9 mouse cellular contexts compared by ENCODE assay signal in the genomic region with DNA sequence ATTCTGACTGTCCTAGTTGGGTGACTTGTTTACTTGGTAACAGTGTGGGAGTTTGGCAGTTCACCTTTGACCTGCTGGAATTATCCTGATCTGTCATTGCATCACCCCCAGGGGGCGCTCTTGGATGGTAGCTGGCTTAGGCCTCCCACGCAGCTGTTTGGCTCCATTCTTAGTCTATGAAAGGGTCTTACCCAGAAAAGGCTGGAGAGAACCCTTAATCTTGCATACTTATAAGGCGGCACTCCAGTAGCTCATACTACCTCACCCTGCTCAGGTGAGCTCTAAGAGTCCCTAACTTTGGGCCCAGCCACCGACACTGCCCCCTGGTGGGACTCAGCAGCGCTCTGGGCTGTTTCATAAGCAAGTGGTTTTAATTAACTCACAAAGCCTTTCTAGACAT. TPM values are rescaled to one million over a fixed set of nuclear protein-coding genes. Genes with fewer than 3 reads are reported as not detected.
A peak's percentile ranks its signal among the peaks of the same experiment; 100 is the strongest.
DNase-seq lines count a peak whose midpoint lies in the region; ATAC-seq and TF ChIP-seq lines count a peak whose summit lies in the region.
"Had no signal": no experiment of that assay in that cellular context is flagged by ENCODE, and none has a peak within 500 bp of the region (broad histone marks: within the 10 kb centered on the region; RNA-seq: fewer than 3 reads in every experiment).

No protein-coding gene starts in this region.

- peak; percentile 72 for DNase-seq in CD4-positive, CD25-positive, alpha-beta regulatory T cell, adult 2 months (ENCODE audit: low read depth, low spot score)
- peak; percentile 56 for DNase-seq in NIH3T3 (ENCODE audit: low read depth)
- peak; percentile 68 for DNase-seq in lung, postnatal 36 days
- DNase-seq in frontal cortex, postnatal 14 days (ENCODE audit: low spot score in 2 of 2): no peak

- no peak overlapping the region for H3K4me3 ChIP-seq in intestine, postnatal 0 days (ENCODE audit: low read depth, low read length)
- H3K4me3 ChIP-seq in intestine, embryonic 15.5 days (replicated peaks): no peak overlapping the region

- H3K4me2 ChIP-seq in intestine, postnatal 0 days (replicated peaks; ENCODE audit: low read depth): no peak overlapping the region
- no peak overlapping the region for H3K4me2 ChIP-seq in intestine, embryonic 15.5 days (replicated peaks)

- H3K27ac ChIP-seq in intestine, postnatal 0 days (ENCODE audit: low read depth, low read length): peak overlapping the region; percentile 0; the same call in 1 of the 2 replicates
- no peak overlapping the region for H3K27ac ChIP-seq in intestine, embryonic 15.5 days

- no peaks in the 10 kb centered on the region for H3K27me3 ChIP-seq in intestine, postnatal 0 days (replicated peaks; ENCODE audit: control insufficient read depth, insufficient read depth, low read length)
- H3K27me3 ChIP-seq in intestine, embryonic 15.5 days (replicated peaks): no peaks in the 10 kb centered on the region

- TF ChIP-seq CTCF in intestine, postnatal 0 days (IDR thresholded peaks at IDR 0.05; ENCODE audit: low read depth): peak; percentile 80

- peaks cover 58% of the 10 kb centered on the region for H3K36me3 ChIP-seq in intestine, postnatal 0 days (ENCODE audit: control insufficient read depth, insufficient read depth)
- H3K36me3 ChIP-seq in intestine, embryonic 15.5 days: peaks cover 49% of the 10 kb centered on the region

- no peak for ATAC-seq in intestine, postnatal 0 days
- no peak for ATAC-seq in intestine, embryonic 15.5 days
- ATAC-seq in erythroid progenitor cell, adult 5-6 weeks (replicated peaks; ENCODE audit: low FRiP score, poor library complexity, severe bottlenecking): peak; percentile 58

- 62% methylated on average over 5 of the region's 5 CpGs for WGBS in intestine, postnatal 0 days
- WGBS in intestine, embryonic 15.5 days: 65% methylated on average over 5 of the region's 5 CpGs

- H3K9me3 ChIP-seq in intestine, postnatal 0 days (ENCODE audit: control insufficient read depth): no peaks in the 10 kb centered on the region
- no peaks in the 10 kb centered on the region for H3K9me3 ChIP-seq in intestine, embryonic 15.5 days

- 0 out of 2 replicates have a peak, but pooled peaks cover 8% of the 10 kb centered on the region for H3K4me1 ChIP-seq in intestine, postnatal 0 days (replicated peaks; ENCODE audit: control insufficient read depth, insufficient read depth, low read length)
- peaks cover 14% of the 10 kb centered on the region for H3K4me1 ChIP-seq in intestine, embryonic 15.5 days (replicated peaks)

- H3K9ac ChIP-seq in intestine, postnatal 0 days (ENCODE audit: low read depth, low read length): no peak overlapping the region
- H3K9ac ChIP-seq in intestine, embryonic 15.5 days: no peak overlapping the region

RNA-seq across cellular contexts. Expression of a gene that starts 5.3 kb away (rescaled TPM):
- 1.3 and 1.6 TPM in 2 replicates for polyA plus RNA-seq in intestine, postnatal 0 days (2015; fragmentation: Nextera tagmentation; extraction: Ambion mirVana)
- polyA plus RNA-seq in intestine, embryonic 15.5 days (2015; fragmentation: Nextera tagmentation; extraction: Ambion mirVana): 2.6 and 2.7 TPM in 2 replicates
- total RNA-seq in erythroid progenitor cell, adult 5-6 weeks (2015; ENCODE audit: low replicate concordance): 0.72 and 2.9 TPM in 2 replicates
- 1.3 TPM in 1 of 2 replicates, not detected in the other for total RNA-seq in erythroid progenitor cell, adult 5-6 weeks (2017; ENCODE audit: low replicate concordance)

RNA-seq across cellular contexts. Expression of a gene that starts 6.9 kb away (rescaled TPM):
- polyA plus RNA-seq in intestine, postnatal 0 days (2015; fragmentation: Nextera tagmentation; extraction: Ambion mirVana): 0.81 and 1.2 TPM in 2 replicates
- polyA plus RNA-seq in intestine, embryonic 15.5 days (2015; fragmentation: Nextera tagmentation; extraction: Ambion mirVana): 1.8 and 2.0 TPM in 2 replicates
- total RNA-seq in erythroid progenitor cell, adult 5-6 weeks (2015; ENCODE audit: low replicate concordance): not detected in 2 replicates
- total RNA-seq in erythroid progenitor cell, adult 5-6 weeks (2017; ENCODE audit: low replicate concordance): not detected in 2 replicates

RNA-seq across cellular contexts. Expression of a gene that starts 14.9 kb away (rescaled TPM):
- 0.10 and 0.12 TPM in 2 replicates for polyA plus RNA-seq in intestine, postnatal 0 days (2015; fragmentation: Nextera tagmentation; extraction: Ambion mirVana)
- polyA plus RNA-seq in intestine, embryonic 15.5 days (2015; fragmentation: Nextera tagmentation; extraction: Ambion mirVana): 0.04 TPM in 1 of 2 replicates, not detected in the other
- not detected in 2 replicates for total RNA-seq in erythroid progenitor cell, adult 5-6 weeks (2015; ENCODE audit: low replicate concordance)
- total RNA-seq in erythroid progenitor cell, adult 5-6 weeks (2017; ENCODE audit: low replicate concordance): not detected in 2 replicates
- polyA plus RNA-seq: neural tube, embryonic 14.5 days had no signal

RNA-seq across cellular contexts. Expression of a gene that starts 14.9 kb away (rescaled TPM):
- 0.10 and 0.43 TPM in 2 replicates for polyA plus RNA-seq in intestine, postnatal 0 days (2015; fragmentation: Nextera tagmentation; extraction: Ambion mirVana)
- polyA plus RNA-seq in intestine, embryonic 15.5 days (2015; fragmentation: Nextera tagmentation; extraction: Ambion mirVana): 0.19 TPM in 1 of 2 replicates, not detected in the other
- not detected in 2 replicates for total RNA-seq in erythroid progenitor cell, adult 5-6 weeks (2015; ENCODE audit: low replicate concordance)
- not detected in 2 replicates for total RNA-seq in erythroid progenitor cell, adult 5-6 weeks (2017; ENCODE audit: low replicate concordance)

RNA-seq across cellular contexts. Expression of a gene that starts 20.4 kb away (rescaled TPM):
- polyA plus RNA-seq in intestine, postnatal 0 days (2015; fragmentation: Nextera tagmentation; extraction: Ambion mirVana): not detected in 2 replicates
- polyA plus RNA-seq in intestine, embryonic 15.5 days (2015; fragmentation: Nextera tagmentation; extraction: Ambion mirVana): 2.3 and 4.1 TPM in 2 replicates
- total RNA-seq in erythroid progenitor cell, adult 5-6 weeks (2015; ENCODE audit: low replicate concordance): 51.1 and 56.6 TPM in 2 replicates
- 20.4 and 22.6 TPM in 2 replicates for total RNA-seq in erythroid progenitor cell, adult 5-6 weeks (2017; ENCODE audit: low replicate concordance)
- total RNA-seq: heart, adult 18-20 months had no signal

Comparison
In these comparisons a context has a peak if more than half of its experiments do, and no peak if none do; other contexts are left out.
1. DNase-seq: peak in CD4-positive, CD25-positive, alpha-beta regulatory T cell, adult 2 months (single experiment), NIH3T3 (single experiment) and lung, postnatal 36 days (single experiment); none in frontal cortex, postnatal 14 days (0 of 2).